Mouse (Mus musculus) T-helper 17 cell (primary cell): ENCODE data around the gene Cc2d2b.

Experiments used
- in situ Hi-C, 2 experiments: fragments of 300-600 bp; cut with MboI, MseI; formaldehyde crosslinking; loops; 1 replicate in 1 of 2; 2 replicates in 1 of 2; pipeline ENCODE4 v1.15.1; 2025; ENCODE audit warnings: high pct_unique_total_duplicates in 2 of 2

The Cc2d2b gene

GRCm38 (mm10) chr19:40746603-40747002 is 1.9 kb upstream of the Cc2d2b start:
- in situ Hi-C loops, result no loop called here

- in situ Hi-C loops, result loop anchor here in 1 of 2 experiments (10.0 kb wide), 1 partner anchor 300 kb away; no protein-coding TSS in a partner anchor
These were observed 5.8 kb downstream of the Cc2d2b start for GRCm38 (mm10) chr19:40754311-40754710.

GRCm38 (mm10) chr19:40760071-40760470 is 11.5 kb downstream of the Cc2d2b start:
- in situ Hi-C loops, result no loop called here

GRCm38 (mm10) chr19:40762023-40762759 is 13.6 kb downstream of the Cc2d2b start:
- in situ Hi-C loops, result no loop called here

- in situ Hi-C loops, result no loop called here
These were observed 18.6 kb downstream of the Cc2d2b start for GRCm38 (mm10) chr19:40767189-40767588.

GRCm38 (mm10) chr19:40769341-40769770 is 20.8 kb downstream of the Cc2d2b start:
- in situ Hi-C loops, result no loop called here

GRCm38 (mm10) chr19:40788004-40788714 is 39.6 kb downstream of the Cc2d2b start:
- in situ Hi-C loops, result no loop called here

GRCm38 (mm10) chr19:40788715-40789084 is 40.1 kb downstream of the Cc2d2b start:
- in situ Hi-C loops, result no loop called here

- in situ Hi-C loops, result no loop called here
These were observed 56.7 kb downstream of the Cc2d2b start for GRCm38 (mm10) chr19:40805176-40805737.

- in situ Hi-C loops, result no loop called here
These were observed 61.3 kb downstream of the Cc2d2b start for GRCm38 (mm10) chr19:40809858-40810257.

GRCm38 (mm10) chr19:40811840-40812239 is 63.3 kb downstream of the Cc2d2b start:
- in situ Hi-C loops, result no loop called here

- in situ Hi-C loops, result no loop called here
These were observed 64.2 kb downstream of the Cc2d2b start for GRCm38 (mm10) chr19:40812778-40813177.

GRCm38 (mm10) chr19:40813385-40813784 is 64.8 kb downstream of the Cc2d2b start:
- in situ Hi-C loops, result no loop called here

GRCm38 (mm10) chr19:40815645-40816183 is 67.2 kb downstream of the Cc2d2b start:
- in situ Hi-C loops, result no loop called here

- in situ Hi-C loops, result no loop called here
These were observed 69.5 kb downstream of the Cc2d2b start for GRCm38 (mm10) chr19:40817901-40818532.

- in situ Hi-C loops, result no loop called here
These were observed 70.2 kb downstream of the Cc2d2b start for GRCm38 (mm10) chr19:40818764-40819163.

- in situ Hi-C loops, result no loop called here
These were observed 72.8 kb downstream of the Cc2d2b start for GRCm38 (mm10) chr19:40821306-40821825.

GRCm38 (mm10) chr19:40825636-40826035 is 77.1 kb downstream of the Cc2d2b start:
- in situ Hi-C loops, result no loop called here

GRCm38 (mm10) chr19:40826735-40827134 is 78.2 kb downstream of the Cc2d2b start:
- in situ Hi-C loops, result no loop called here

- in situ Hi-C loops, result no loop called here
These were observed 81.6 kb downstream of the Cc2d2b start for GRCm38 (mm10) chr19:40830198-40830597.

GRCm38 (mm10) chr19:40830703-40831415 is 82.3 kb downstream of the Cc2d2b start, which contains the start of gene Ccnj:
TSS of gene Ccnj (plus strand) at chr19:40831279.
- in situ Hi-C loops, result no loop called here
